ENCODE assay signal across 8 mouse cellular contexts in genomic region chr6:51469715-51470310, GRCm38 (mm10). TPM values are rescaled to one million over a fixed set of nuclear protein-coding genes. Genes with fewer than 3 reads are reported as not detected.
DNase-seq lines count a peak whose midpoint lies in the region; ATAC-seq and TF ChIP-seq lines count a peak whose summit lies in the region.

TSS of gene Hnrnpa2b1 (minus strand) at chr6:51469894.

- H3K4me1 ChIP-seq in bone marrow, adult 2 months (ENCODE audit: control insufficient read depth, insufficient read depth, low read length) = no peaks in the 10 kb centered on the region; the same call in 1 of the 2 replicates
- H3K4me1 ChIP-seq in embryonic facial prominence, embryonic 15.5 days = peaks cover 25% of the 10 kb centered on the region
- H3K4me1 ChIP-seq in limb, embryonic 14.5 days (ENCODE audit: control insufficient read depth, insufficient read depth, low read length) = peaks cover 30% of the 10 kb centered on the region
- 0 out of 2 replicates have a peak, but pooled peaks cover 6% of the 10 kb centered on the region for H3K4me1 ChIP-seq in midbrain, postnatal 0 days (ENCODE audit: insufficient read depth, low read length)

- H3K27ac ChIP-seq in bone marrow, adult 2 months (ENCODE audit: control insufficient read depth, insufficient read depth, low read depth, low read length, poor library complexity) = peak within 1 kb of the TSS; percentile 98
- H3K27ac ChIP-seq in embryonic facial prominence, embryonic 15.5 days (replicated peaks) = peak within 1 kb of the TSS; percentile 100
- peak within 1 kb of the TSS; percentile 100 for H3K27ac ChIP-seq in limb, embryonic 14.5 days (replicated peaks; ENCODE audit: low read depth, low read length)
- H3K27ac ChIP-seq in midbrain, postnatal 0 days (ENCODE audit: low read depth, low read length) = peak within 1 kb of the TSS; percentile 98

- H3K4me2 ChIP-seq in embryonic facial prominence, embryonic 15.5 days (replicated peaks) = peak within 1 kb of the TSS; percentile 52
- H3K4me2 ChIP-seq in limb, embryonic 14.5 days (replicated peaks; ENCODE audit: low read depth, low read length, severe bottlenecking) = peak within 1 kb of the TSS; percentile 68
- peak within 1 kb of the TSS; percentile 50 for H3K4me2 ChIP-seq in midbrain, postnatal 0 days (ENCODE audit: low read depth, low read length, poor library complexity, severe bottlenecking)

- H3K36me3 ChIP-seq in embryonic facial prominence, embryonic 15.5 days = peaks cover 37% of the 10 kb centered on the region
- peaks cover 50% of the 10 kb centered on the region for H3K36me3 ChIP-seq in limb, embryonic 14.5 days (ENCODE audit: control insufficient read depth, insufficient read depth, low read length)
- H3K36me3 ChIP-seq in midbrain, postnatal 0 days (ENCODE audit: insufficient read depth, low read length) = peaks cover 7% of the 10 kb centered on the region

- DNase-seq in 416B (ENCODE audit: low read depth) = peak; percentile 100
- peak; percentile 99 for DNase-seq in heart, adult 8-10 months (ENCODE audit: low spot score)
- DNase-seq in kidney, adult 9 months = peak; percentile 99
- DNase-seq in limb, embryonic 14.5 days (ENCODE audit: low spot score) = peak; percentile 99
- DNase-seq in midbrain, postnatal 0 days (ENCODE audit: low spot score) = peak; percentile 100
- DNase-seq in spleen, postnatal 14 days (ENCODE audit: low spot score in 2 of 2) = peak; percentile 99

- no peaks in the 10 kb centered on the region for H3K9me3 ChIP-seq in embryonic facial prominence, embryonic 15.5 days (replicated peaks)
- H3K9me3 ChIP-seq in limb, embryonic 14.5 days (ENCODE audit: control insufficient read depth, low read length) = no peaks in the 10 kb centered on the region
- H3K9me3 ChIP-seq in midbrain, postnatal 0 days (ENCODE audit: low read length) = no peaks in the 10 kb centered on the region

- peak within 1 kb of the TSS; percentile 82 for H3K4me3 ChIP-seq in bone marrow, adult 2 months (replicated peaks; ENCODE audit: control insufficient read depth, low read depth, low read length)
- peak within 1 kb of the TSS; percentile 87 for H3K4me3 ChIP-seq in embryonic facial prominence, embryonic 15.5 days (replicated peaks)
- H3K4me3 ChIP-seq in limb, embryonic 14.5 days (replicated peaks; ENCODE audit: low read length) = peak within 1 kb of the TSS; percentile 99
- peak within 1 kb of the TSS; percentile 96 for H3K4me3 ChIP-seq in midbrain, postnatal 0 days (ENCODE audit: low read depth, low read length)

- peak; percentile 99 for TF ChIP-seq POLR2A in bone marrow, adult 2 months (IDR thresholded peaks at IDR 0.05; ENCODE audit: borderline replicate concordance, control insufficient read depth, low read depth, low read length)
- peak; percentile 100 for TF ChIP-seq POLR2A in limb, embryonic 14.5 days (IDR thresholded peaks at IDR 0.05; ENCODE audit: borderline replicate concordance, extremely low read depth, insufficient read depth, insufficient read length)

- H3K27me3 ChIP-seq in embryonic facial prominence, embryonic 15.5 days = no peaks in the 10 kb centered on the region
- no peaks in the 10 kb centered on the region for H3K27me3 ChIP-seq in limb, embryonic 14.5 days (ENCODE audit: control insufficient read depth, insufficient read depth, low read length)
- H3K27me3 ChIP-seq in midbrain, postnatal 0 days (ENCODE audit: insufficient read depth, low read length) = no peaks in the 10 kb centered on the region

- ATAC-seq in embryonic facial prominence, embryonic 15.5 days (ENCODE audit: insufficient number of reproducible peaks, low FRiP score, low TSS enrichment, low read depth) = peak; percentile 94
- ATAC-seq in limb, embryonic 14.5 days (ENCODE audit: low FRiP score, low read depth) = peak; percentile 90
- peak; percentile 92 for ATAC-seq in midbrain, postnatal 0 days (ENCODE audit: low FRiP score)

- WGBS in bone marrow, adult 2 months = under 1% methylated on average over 63 of the region's 63 CpGs
- under 1% methylated on average over 63 of the region's 63 CpGs for WGBS in embryonic facial prominence, embryonic 15.5 days
- under 1% methylated on average over 63 of the region's 63 CpGs for WGBS in limb, embryonic 14.5 days
- WGBS in midbrain, postnatal 0 days = under 1% methylated on average over 63 of the region's 63 CpGs

- TF ChIP-seq CTCF in bone marrow, adult 2 months (IDR thresholded peaks at IDR 0.05; ENCODE audit: control insufficient read depth, insufficient read depth, low read length) = no peak
- TF ChIP-seq CTCF in midbrain, postnatal 0 days (IDR thresholded peaks at IDR 0.05) = no peak

- peak within 1 kb of the TSS; percentile 96 for H3K9ac ChIP-seq in embryonic facial prominence, embryonic 15.5 days
- H3K9ac ChIP-seq in limb, embryonic 14.5 days (ENCODE audit: low read depth, low read length, severe bottlenecking) = peak within 1 kb of the TSS; percentile 100
- peak within 1 kb of the TSS; percentile 99 for H3K9ac ChIP-seq in midbrain, postnatal 0 days (replicated peaks; ENCODE audit: low read length, poor library complexity, severe bottlenecking)

RNA-seq across cellular contexts. Expression of gene Hnrnpa2b1, which starts in this region (rescaled TPM):
- 1,010 and 1,239 TPM in 2 replicates for polyA plus RNA-seq in bone marrow, adult 2 months (2011; ENCODE audit: insufficient read depth, insufficient read length, low replicate concordance, missing spikeins)
- polyA plus RNA-seq in embryonic facial prominence, embryonic 15.5 days (2015; fragmentation: Nextera tagmentation; extraction: Ambion mirVana) = 1,589 and 1,636 TPM in 2 replicates
- total RNA-seq in heart, adult 8-10 months (2022) = 100 to 1,000 TPM; 367 to 444 (median 409) TPM
- polyA plus RNA-seq in limb, embryonic 14.5 days (2012; rRNA removed) = 1,157 and 1,691 TPM in 2 replicates
- 1,002 and 1,100 TPM in 2 replicates for polyA plus RNA-seq in limb, embryonic 14.5 days (2014; fragmentation: Nextera tagmentation; extraction: Ambion mirVana)
- 199 and 287 TPM in 2 replicates for total RNA-seq in midbrain, postnatal 0 days (2014; rRNA removed)
- polyA plus RNA-seq in midbrain, postnatal 0 days (2015; fragmentation: Nextera tagmentation; extraction: Ambion mirVana) = 659 and 746 TPM in 2 replicates

Comparison
In these comparisons a context has a peak if more than half of its experiments do, and no peak if none do; other contexts are left out.
1. Peak in every context shown above with its lines: DNase-seq, ATAC-seq, H3K4me3 ChIP-seq and H3K27ac ChIP-seq.